Mouse (Mus musculus): ENCODE results near the gene Gm15517. TPM values are rescaled to one million over a fixed set of nuclear protein-coding genes. Genes with fewer than 3 reads are reported as not detected.
"Not testable (repeated sequence)": the region's sequence is repeated elsewhere in the genome, so short reads cannot be mapped to it uniquely, and the experiment has no call there.

The Gm15517 gene
- not detected in 2 replicates for polyA plus RNA-seq (2014; fragmentation: Nextera tagmentation; extraction: Ambion mirVana)

- Histone ChIP-seq H3K4me2 (no peak within 1 kb of the TSS), H3K27me3 (replicated peaks; ENCODE audit: control insufficient read depth, insufficient read depth, low read length) (peaks cover 17% of the 10 kb centered on the region), H3K4me1 (replicated peaks; ENCODE audit: control insufficient read depth, insufficient read depth, low read length) (peaks cover 4% of the 10 kb centered on the region), H3K9ac (ENCODE audit: low read depth, low read length) (no peak within 1 kb of the TSS), H3K27ac (ENCODE audit: low read depth, low read length) (no peak within 1 kb of the TSS), H3K9me3 (ENCODE audit: control insufficient read depth, low read length) (no peaks in the 10 kb centered on the region), H3K36me3 (ENCODE audit: control insufficient read depth, insufficient read depth, low read length) (no peaks in the 10 kb centered on the region), H3K4me3 (ENCODE audit: low read depth, low read length) (no peak within 1 kb of the TSS)
- ATAC-seq (replicated peaks; ENCODE audit: low FRiP score) = no peak
- DNase-seq (ENCODE audit: low spot score) = no peak
- WGBS = 58% methylated on average over 5 of the region's 5 CpGs
Measured at GRCm38 (mm10) chr7:44261147-44261546, at the start of gene Gm15517. Gm15517 (plus strand) TSS chr7:44261447.

GRCm38 (mm10) chr7:44215645-44216044 is 45.6 kb upstream of the Gm15517 start, which contains the start of gene Klk1b5:
Klk1b5 (plus strand) TSS chr7:44215945.
- 83% methylated on average over 1 of the region's 1 CpGs for WGBS
- no peaks in the 10 kb centered on the region for H3K36me3 ChIP-seq (ENCODE audit: control insufficient read depth, insufficient read depth, low read length)
- H3K9ac ChIP-seq (ENCODE audit: low read depth, low read length) = no peak within 1 kb of the TSS
- no peak within 1 kb of the TSS for H3K27ac ChIP-seq (ENCODE audit: low read depth, low read length)
- no peak for ATAC-seq (replicated peaks; ENCODE audit: low FRiP score)
- no peak for DNase-seq (ENCODE audit: low spot score)
- H3K4me3 ChIP-seq (ENCODE audit: low read depth, low read length) = no peak within 1 kb of the TSS
- no peaks in the 10 kb centered on the region for H3K27me3 ChIP-seq (replicated peaks; ENCODE audit: control insufficient read depth, insufficient read depth, low read length)
- no peaks in the 10 kb centered on the region for H3K4me1 ChIP-seq (replicated peaks; ENCODE audit: control insufficient read depth, insufficient read depth, low read length)
- H3K9me3 ChIP-seq (ENCODE audit: control insufficient read depth, low read length) = no peaks in the 10 kb centered on the region
- no peak within 1 kb of the TSS for H3K4me2 ChIP-seq

GRCm38 (mm10) chr7:44221601-44222000 is 39.6 kb upstream of the Gm15517 start:
- ATAC-seq (replicated peaks; ENCODE audit: low FRiP score) = not testable (repeated sequence)
- WGBS = 54% methylated on average over 8 of the region's 10 CpGs

GRCm38 (mm10) chr7:44222335-44222734 is 38.9 kb upstream of the Gm15517 start:
- H3K27ac ChIP-seq (ENCODE audit: low read depth, low read length); H3K4me2 ChIP-seq; H3K27me3 ChIP-seq (replicated peaks; ENCODE audit: control insufficient read depth, insufficient read depth, low read length); H3K36me3 ChIP-seq (ENCODE audit: control insufficient read depth, insufficient read depth, low read length); H3K9me3 ChIP-seq (ENCODE audit: control insufficient read depth, low read length); H3K4me1 ChIP-seq (replicated peaks; ENCODE audit: control insufficient read depth, insufficient read depth, low read length); H3K4me3 ChIP-seq (ENCODE audit: low read depth, low read length); ATAC-seq (replicated peaks; ENCODE audit: low FRiP score); DNase-seq (ENCODE audit: low spot score); H3K9ac ChIP-seq (ENCODE audit: low read depth, low read length): not testable (repeated sequence)
- 54% methylated on average over 6 of the region's 6 CpGs for WGBS

More at GRCm38 (mm10) chr7:44221601-44222000, 39.6 kb upstream of the Gm15517 start:
- H3K9me3 ChIP-seq (ENCODE audit: control insufficient read depth, low read length); DNase-seq (ENCODE audit: low spot score); H3K36me3 ChIP-seq (ENCODE audit: control insufficient read depth, insufficient read depth, low read length); H3K4me3 ChIP-seq (ENCODE audit: low read depth, low read length); H3K27me3 ChIP-seq (replicated peaks; ENCODE audit: control insufficient read depth, insufficient read depth, low read length); H3K27ac ChIP-seq (ENCODE audit: low read depth, low read length); H3K4me2 ChIP-seq; H3K9ac ChIP-seq (ENCODE audit: low read depth, low read length); H3K4me1 ChIP-seq (replicated peaks; ENCODE audit: control insufficient read depth, insufficient read depth, low read length): not testable (repeated sequence)

- no peak for DNase-seq (ENCODE audit: low spot score)
- Histone ChIP-seq H3K9me3 (ENCODE audit: control insufficient read depth, low read length) (no peaks in the 10 kb centered on the region), H3K4me3 (ENCODE audit: low read depth, low read length) (no peak within 1 kb of the TSS), H3K4me2 (no peak within 1 kb of the TSS), H3K27ac (ENCODE audit: low read depth, low read length) (no peak within 1 kb of the TSS), H3K36me3 (ENCODE audit: control insufficient read depth, insufficient read depth, low read length) (no peaks in the 10 kb centered on the region), H3K27me3 (replicated peaks; ENCODE audit: control insufficient read depth, insufficient read depth, low read length) (no peaks in the 10 kb centered on the region), H3K9ac (ENCODE audit: low read depth, low read length) (no peak within 1 kb of the TSS), H3K4me1 (replicated peaks; ENCODE audit: control insufficient read depth, insufficient read depth, low read length) (no peaks in the 10 kb centered on the region)
- WGBS = 62% methylated on average over 1 of the region's 1 CpGs
- ATAC-seq (replicated peaks; ENCODE audit: low FRiP score) = no peak
Measured at GRCm38 (mm10) chr7:44225076-44225475, 36.2 kb upstream of the Gm15517 start, which contains the start of gene Klk1. Klk1 (plus strand) TSS chr7:44225360.

GRCm38 (mm10) chr7:44235909-44236308 is 25.3 kb upstream of the Gm15517 start, which contains the start of gene Gm36864:
Gm36864 (plus strand) TSS chr7:44236177.
- ATAC-seq (replicated peaks; ENCODE audit: low FRiP score) (no peak), DNase-seq (ENCODE audit: low spot score) (no peak)
- Histone ChIP-seq H3K9me3 (ENCODE audit: control insufficient read depth, low read length) (no peaks in the 10 kb centered on the region), H3K27me3 (replicated peaks; ENCODE audit: control insufficient read depth, insufficient read depth, low read length) (no peaks in the 10 kb centered on the region), H3K27ac (ENCODE audit: low read depth, low read length) (no peak within 1 kb of the TSS), H3K4me1 (replicated peaks; ENCODE audit: control insufficient read depth, insufficient read depth, low read length) (0 out of 2 replicates have a peak, but pooled peaks cover 3% of the 10 kb centered on the region), H3K4me3 (ENCODE audit: low read depth, low read length) (no peak within 1 kb of the TSS), H3K36me3 (ENCODE audit: control insufficient read depth, insufficient read depth, low read length) (no peaks in the 10 kb centered on the region), H3K9ac (ENCODE audit: low read depth, low read length) (no peak within 1 kb of the TSS), H3K4me2 (no peak within 1 kb of the TSS)
- 73% methylated on average over 3 of the region's 3 CpGs for WGBS

GRCm38 (mm10) chr7:44239913-44240312 is 21.3 kb upstream of the Gm15517 start:
- H3K27ac ChIP-seq (ENCODE audit: low read depth, low read length) = no peak overlapping the region
- H3K4me2 ChIP-seq = no peak overlapping the region
- H3K36me3 ChIP-seq (ENCODE audit: control insufficient read depth, insufficient read depth, low read length) = no peaks in the 10 kb centered on the region
- no peaks in the 10 kb centered on the region for H3K9me3 ChIP-seq (ENCODE audit: control insufficient read depth, low read length)
- no peak for ATAC-seq (replicated peaks; ENCODE audit: low FRiP score)
- DNase-seq (ENCODE audit: low spot score) = no peak
- 34% methylated on average over 2 of the region's 2 CpGs for WGBS
- 0 out of 2 replicates have a peak, but pooled peaks cover 3% of the 10 kb centered on the region for H3K4me1 ChIP-seq (replicated peaks; ENCODE audit: control insufficient read depth, insufficient read depth, low read length)
- H3K9ac ChIP-seq (ENCODE audit: low read depth, low read length) = no peak overlapping the region
- no peaks in the 10 kb centered on the region for H3K27me3 ChIP-seq (replicated peaks; ENCODE audit: control insufficient read depth, insufficient read depth, low read length)
- no peak overlapping the region for H3K4me3 ChIP-seq (ENCODE audit: low read depth, low read length)

- H3K9me3 ChIP-seq (ENCODE audit: control insufficient read depth, low read length) = no peaks in the 10 kb centered on the region
- H3K4me2 ChIP-seq = no peak overlapping the region
- no peak overlapping the region for H3K9ac ChIP-seq (ENCODE audit: low read depth, low read length)
- ATAC-seq (replicated peaks; ENCODE audit: low FRiP score) (no peak), DNase-seq (ENCODE audit: low spot score) (no peak)
- H3K4me1 ChIP-seq (replicated peaks; ENCODE audit: control insufficient read depth, insufficient read depth, low read length) = peaks cover 10% of the 10 kb centered on the region
- 44% methylated on average over 1 of the region's 1 CpGs for WGBS
- no peak overlapping the region for H3K27ac ChIP-seq (ENCODE audit: low read depth, low read length)
- no peaks in the 10 kb centered on the region for H3K27me3 ChIP-seq (replicated peaks; ENCODE audit: control insufficient read depth, insufficient read depth, low read length)
- no peaks in the 10 kb centered on the region for H3K36me3 ChIP-seq (ENCODE audit: control insufficient read depth, insufficient read depth, low read length)
- H3K4me3 ChIP-seq (ENCODE audit: low read depth, low read length) = no peak overlapping the region
Measured at GRCm38 (mm10) chr7:44240712-44241111, 20.5 kb upstream of the Gm15517 start.

- Histone ChIP-seq H3K27me3 (replicated peaks; ENCODE audit: control insufficient read depth, insufficient read depth, low read length) (no peaks in the 10 kb centered on the region), H3K4me3 (ENCODE audit: low read depth, low read length) (no peak overlapping the region), H3K36me3 (ENCODE audit: control insufficient read depth, insufficient read depth, low read length) (no peaks in the 10 kb centered on the region), H3K9me3 (ENCODE audit: control insufficient read depth, low read length) (no peaks in the 10 kb centered on the region), H3K4me2 (no peak overlapping the region), H3K4me1 (replicated peaks; ENCODE audit: control insufficient read depth, insufficient read depth, low read length) (peaks cover 10% of the 10 kb centered on the region), H3K27ac (ENCODE audit: low read depth, low read length) (no peak overlapping the region), H3K9ac (ENCODE audit: low read depth, low read length) (no peak overlapping the region)
- ATAC-seq (replicated peaks; ENCODE audit: low FRiP score) (no peak), DNase-seq (ENCODE audit: low spot score) (no peak)
- WGBS = 57% methylated on average over 2 of the region's 2 CpGs
Measured at GRCm38 (mm10) chr7:44241163-44241562, 20.1 kb upstream of the Gm15517 start.

Data from liver, embryonic 11.5 days (tissue).